Mouse (Mus musculus) left cerebral cortex, adult 2 months (tissue): ENCODE data around the gene Tmco3. TPM values are rescaled to one million over a fixed set of nuclear protein-coding genes. Genes with fewer than 3 reads are reported as not detected.
"Not testable (repeated sequence)": the region's sequence is repeated elsewhere in the genome, so short reads cannot be mapped to it uniquely, and the experiment has no call there.

Experiments
- DNase-seq, 2 experiments: peaks; one replicate each; pipeline ENCODE4 v3.0.0; 2021 to 2022; ENCODE audit warnings: low spot score in 2 of 2, mixed read lengths in 1 of 2; ENCODE audit errors: extremely low spot score in 1 of 2
- H3K27ac ChIP-seq: fragments of 200-600 bp; 2 replicates; pipeline ENCODE4 v1.8.1; 2022
- H3K4me3 ChIP-seq: fragments of 200-600 bp; 2 replicates; pipeline ENCODE4 v1.8.1; 2022
- CTCF ChIP-seq: fragments of 200-600 bp; IDR thresholded peaks from 2 replicates; pipeline ENCODE4 v1.8.1; 2022; ENCODE audit warnings: antibody characterized with exemption, mild to moderate bottlenecking, moderate library complexity
- intact Hi-C: fragments of 180-260 bp; cut with DNase I; formaldehyde crosslinking; loops from one replicate; pipeline ENCODE4 v1.15.1; 2025
- total RNA-seq, 2 experiments: library from RNA; stranded (reverse); gene quantifications; 2 replicates each; pipeline ENCODE4 v1.2.3; 2021

Gene Tmco3
- total RNA-seq, 2 experiments from 2014 or later, result 47.3 to 51.9 TPM

GRCm38 (mm10) chr8:13314922-13315321 lies 26.9 kb downstream of the Tmco3 start:
- DNase-seq, result no peak
- Histone ChIP-seq H3K27ac (no peak overlapping the region), H3K4me3 (no peak overlapping the region)
- intact Hi-C loops, result no loop called here
- TF ChIP-seq CTCF, result no peak

- intact Hi-C loops, result no loop called here
- no peak overlapping the region for H3K4me3 ChIP-seq
- TF ChIP-seq CTCF, result no peak
Measured at GRCm38 (mm10) chr8:13316671-13317070, 28.7 kb downstream of the Tmco3 start.

GRCm38 (mm10) chr8:13326598-13326997 lies 38.6 kb downstream of the Tmco3 start:
- DNase-seq, result no peak
- Histone ChIP-seq H3K4me3 (no peak overlapping the region), H3K27ac (no peak overlapping the region)
- peak; percentile 42 for TF ChIP-seq CTCF
- intact Hi-C loops, result no loop called here

More at GRCm38 (mm10) chr8:13316671-13317070, 28.7 kb downstream of the Tmco3 start:
- no peak overlapping the region for H3K27ac ChIP-seq
- no peak for DNase-seq

DNA sequence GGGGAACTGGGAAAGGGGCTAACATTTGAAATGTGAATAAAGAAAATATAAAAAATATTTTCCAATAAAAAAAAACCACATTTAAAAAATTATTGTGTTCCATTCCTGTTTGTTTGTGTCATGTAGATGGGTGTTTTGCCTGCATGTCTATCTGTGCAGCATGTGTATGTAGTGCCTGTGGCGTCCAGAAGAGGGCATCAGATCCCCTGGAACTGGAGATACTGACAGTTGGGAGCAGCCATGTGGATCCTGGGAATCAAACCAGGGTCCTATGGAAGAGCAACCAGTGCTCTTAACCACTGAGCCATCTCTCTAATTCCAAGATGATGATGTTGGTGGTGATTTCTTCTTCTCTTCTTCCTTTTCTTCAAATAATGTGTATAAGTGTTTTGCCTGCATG lies 46.7 kb downstream of the Tmco3 start:
- no peak overlapping the region for H3K4me3 ChIP-seq
- no peak; the same call in none of the 2 replicates for TF ChIP-seq CTCF
- intact Hi-C loops, result no loop called here
- DNase-seq, result no peak
- no peak overlapping the region for H3K27ac ChIP-seq

DNA sequence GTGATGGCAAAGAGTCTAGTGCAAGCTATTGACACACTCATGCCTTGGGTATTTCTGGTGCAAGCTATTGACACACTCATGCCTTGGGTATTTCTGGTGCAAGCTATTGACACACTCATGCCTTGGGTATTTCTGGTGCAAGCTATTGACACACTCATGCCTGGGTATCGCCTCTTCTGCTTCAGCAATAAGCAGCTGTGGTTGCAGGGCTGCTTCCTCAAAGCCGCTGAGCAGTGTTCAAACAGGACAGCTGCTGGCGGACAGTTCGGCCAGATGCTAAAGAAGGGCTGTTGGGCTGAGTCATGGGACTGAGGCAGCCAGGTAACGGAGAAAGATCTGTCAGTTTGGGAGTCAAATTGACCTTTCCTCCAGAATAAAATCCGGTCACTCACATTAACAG lies 49.3 kb downstream of the Tmco3 start:
- DNase-seq, H3K4me3 ChIP-seq, intact Hi-C loops, H3K27ac ChIP-seq: not testable (repeated sequence)

GRCm38 (mm10) chr8:13337678-13338077 lies 49.7 kb downstream of the Tmco3 start:
- TF ChIP-seq CTCF, result no peak
- intact Hi-C loops, result no loop called here
- H3K4me3 ChIP-seq, result peak overlapping the region; percentile 42
- no peak for DNase-seq
- no peak overlapping the region for H3K27ac ChIP-seq

- intact Hi-C loops, result no loop called here
- TF ChIP-seq CTCF, result no peak
- DNase-seq, result peak; percentile 83 to 87
- Histone ChIP-seq H3K4me3 (peak within 1 kb of the TSS; percentile 79), H3K27ac (peak within 1 kb of the TSS; percentile 63; the same call in 1 of the 2 replicates)
Measured at GRCm38 (mm10) chr8:13338255-13338860, 50.4 kb downstream of the Tmco3 start, which contains the start of gene Tfdp1. Gene Tfdp1 (plus strand): TSS chr8:13338751.

DNA sequence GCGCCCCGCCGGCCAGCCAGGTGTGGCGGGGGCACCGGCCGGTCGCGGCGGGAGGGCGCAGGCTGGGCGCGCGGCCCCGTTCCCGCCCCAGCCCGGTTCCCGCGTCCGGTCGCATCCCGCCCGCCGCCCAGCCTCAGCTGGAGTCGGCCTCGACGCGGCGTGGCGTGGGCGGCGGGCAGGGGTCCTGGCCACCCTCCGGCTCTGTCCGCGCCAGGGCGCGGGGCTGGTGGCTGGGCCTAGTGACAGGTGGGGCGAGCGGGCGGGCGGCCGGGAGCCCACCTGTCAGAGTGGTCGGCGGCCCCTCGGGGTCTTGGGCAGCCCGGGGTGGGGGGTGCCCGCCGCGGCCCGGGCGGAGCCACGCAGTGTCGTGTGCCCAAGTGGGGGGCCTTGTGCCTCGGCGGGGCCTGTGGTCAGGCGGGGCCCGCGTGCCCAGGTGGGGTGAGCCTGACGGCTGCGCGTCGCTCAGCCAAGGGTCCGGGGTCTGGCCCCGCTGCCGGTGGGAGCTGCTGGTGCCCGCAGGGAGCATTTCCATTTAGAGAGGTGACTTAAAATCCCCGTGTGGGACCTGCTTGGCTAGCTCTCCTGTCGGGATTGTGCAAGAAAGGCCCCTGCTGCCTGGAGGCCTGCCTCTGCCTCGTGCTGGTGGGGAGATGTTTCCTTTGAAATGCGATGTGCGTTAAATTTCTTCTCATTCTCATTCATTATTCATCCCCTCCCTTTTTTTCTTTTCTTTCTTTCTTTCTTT lies 51.1 kb downstream of the Tmco3 start:
- peak; percentile 30 to 41 for DNase-seq

DNA sequence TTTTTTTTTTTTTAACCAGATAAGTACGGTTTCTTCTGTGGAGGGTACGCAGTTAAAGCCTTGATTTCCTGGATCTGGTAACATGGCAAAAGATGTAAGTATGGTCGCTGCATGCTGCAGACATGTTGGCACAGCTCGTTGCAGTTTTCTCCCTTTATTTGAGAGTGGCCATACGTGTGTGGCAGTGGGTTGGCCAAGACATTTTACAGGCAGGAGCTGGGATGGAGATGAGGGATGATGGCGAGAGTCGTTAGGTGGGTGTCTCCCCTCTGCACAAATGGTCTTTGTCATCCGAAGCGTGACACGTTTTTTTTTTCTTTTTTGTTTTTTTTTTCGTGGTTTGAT lies 51.6 kb downstream of the Tmco3 start:
- Histone ChIP-seq H3K4me3 (peak overlapping the region; percentile 79), H3K27ac (no peak overlapping the region)
- no peak for DNase-seq
- intact Hi-C loops, result no loop called here
- TF ChIP-seq CTCF, result no peak

More for the DNA sequence above, 51.1 kb downstream of the Tmco3 start:
- Histone ChIP-seq H3K27ac (peak overlapping the region; percentile 63; the same call in 1 of the 2 replicates), H3K4me3 (peak overlapping the region; percentile 79)
- TF ChIP-seq CTCF, result no peak
- intact Hi-C loops, result no loop called here

DNA sequence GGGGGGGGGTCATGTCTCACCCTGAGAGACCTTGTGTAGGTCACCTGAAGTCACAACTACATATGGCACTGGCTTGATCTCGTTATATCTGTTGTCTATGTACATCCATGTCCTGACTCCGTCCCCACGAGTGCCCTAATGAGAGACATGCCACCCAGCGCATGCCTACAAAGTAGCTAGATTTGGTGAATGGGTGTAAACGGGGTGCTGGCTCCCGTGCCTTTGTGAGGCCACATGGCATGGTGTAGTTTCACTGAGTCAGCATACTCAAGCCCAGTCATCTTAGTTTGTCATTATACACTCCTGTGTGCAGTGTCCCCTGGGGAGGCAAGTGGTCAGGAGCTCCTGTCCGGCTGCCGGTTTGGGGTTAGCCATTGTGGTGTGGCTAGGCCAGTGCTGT lies 52.7 kb downstream of the Tmco3 start:
- intact Hi-C loops, result no loop called here
- TF ChIP-seq CTCF, result no peak
- no peak overlapping the region for H3K27ac ChIP-seq
- no peak overlapping the region for H3K4me3 ChIP-seq
- no peak for DNase-seq

DNA sequence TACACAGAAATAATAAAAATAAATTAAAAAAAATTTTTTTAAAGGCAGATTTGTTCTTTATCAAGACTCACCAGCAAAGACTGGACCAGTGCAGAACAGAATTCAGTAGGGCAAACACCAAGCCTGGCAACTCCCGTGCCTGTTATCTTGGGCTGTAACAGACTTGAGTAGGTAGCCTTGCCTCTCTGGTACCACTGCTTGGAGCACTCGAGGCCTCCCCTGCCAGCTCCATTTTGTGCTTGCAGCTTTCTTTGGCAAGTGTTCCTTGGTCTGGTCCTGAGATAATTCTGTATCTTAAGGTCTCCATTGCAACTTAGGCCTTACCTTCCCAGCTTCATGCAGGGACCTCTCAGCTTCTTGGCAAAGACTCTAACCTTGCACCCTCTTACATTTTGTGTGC lies 54.4 kb downstream of the Tmco3 start:
- TF ChIP-seq CTCF, result no peak
- no peak for DNase-seq
- no peak overlapping the region for H3K4me3 ChIP-seq
- intact Hi-C loops, result no loop called here
- H3K27ac ChIP-seq, result no peak overlapping the region

- intact Hi-C loops, result no loop called here
- Histone ChIP-seq H3K27ac (no peak overlapping the region), H3K4me3 (no peak overlapping the region)
- DNase-seq, result no peak
- TF ChIP-seq CTCF, result no peak
Measured at GRCm38 (mm10) chr8:13343134-13343533, 55.1 kb downstream of the Tmco3 start.

DNA sequence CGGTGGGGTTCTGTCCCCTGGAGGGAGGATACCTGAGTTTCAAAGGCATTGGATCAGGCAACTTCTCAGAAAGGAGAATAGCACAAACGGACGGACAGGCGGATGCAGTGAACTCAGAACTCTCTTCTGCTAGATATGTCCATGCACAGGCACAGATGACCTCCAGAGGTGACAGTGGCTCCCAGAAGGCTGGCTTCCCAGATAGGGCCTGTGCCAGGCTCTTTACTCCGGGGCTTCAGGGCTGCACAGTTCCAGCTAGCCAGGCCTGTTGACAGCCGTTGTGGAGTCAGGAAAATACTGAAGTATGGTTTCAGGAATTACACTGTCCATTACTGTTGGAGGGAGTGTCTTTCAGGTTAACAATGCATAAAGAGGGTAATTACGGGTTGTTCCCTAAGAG lies 62.1 kb downstream of the Tmco3 start:
- no peak for DNase-seq
- intact Hi-C loops, result no loop called here
- H3K27ac ChIP-seq, result no peak overlapping the region
- TF ChIP-seq CTCF, result no peak
- no peak overlapping the region for H3K4me3 ChIP-seq
